Mouse (Mus musculus) midbrain, embryonic 13.5 days (tissue): ENCODE results near the gene Gse1. TPM values are rescaled to one million over a fixed set of nuclear protein-coding genes. Genes with fewer than 3 reads are reported as not detected.
A peak's percentile ranks its signal among the peaks of the same experiment; 100 is the strongest.

ENCODE experiments used
- ATAC-seq: fragments of 200-750 bp; cut with Nextera tagmentation; 2 replicates; pipeline ENCODE4 v1.8.0; 2017; ENCODE audit warnings: mild to moderate bottlenecking, moderate TSS enrichment, moderate library complexity
- H3K27ac ChIP-seq: fragments of 300-500 bp; sonication (generic); 2 replicates; pipeline ENCODE4 v1.5.1; 2015; ENCODE audit warnings: inconsistent platforms, mild to moderate bottlenecking, moderate library complexity
- H3K27me3 ChIP-seq: fragments of 300-500 bp; sonication (generic); 2 replicates; pipeline ENCODE4 v1.6.1; 2015; ENCODE audit warnings: mild to moderate bottlenecking, inconsistent platforms
- H3K36me3 ChIP-seq: fragments of 300-500 bp; sonication (generic); 2 replicates; pipeline ENCODE4 v1.6.1; 2015; ENCODE audit warnings: mild to moderate bottlenecking, inconsistent platforms
- H3K4me1 ChIP-seq: fragments of 300-500 bp; sonication (generic); replicated peaks from 2 replicates; pipeline ENCODE4 v1.6.1; 2015; ENCODE audit warnings: inconsistent platforms
- H3K4me2 ChIP-seq: fragments of 300-500 bp; sonication (generic); replicated peaks from 2 replicates; pipeline ENCODE4 v1.6.1; 2015; ENCODE audit warnings: moderate library complexity, mild to moderate bottlenecking, inconsistent platforms
- H3K4me3 ChIP-seq: fragments of 300-500 bp; sonication (generic); replicated peaks from 2 replicates; pipeline ENCODE4 v1.5.1; 2015; ENCODE audit warnings: mild to moderate bottlenecking, inconsistent platforms
- H3K9ac ChIP-seq: fragments of 300-500 bp; sonication (generic); replicated peaks from 2 replicates; pipeline ENCODE4 v1.6.1; 2015; ENCODE audit warnings: mild to moderate bottlenecking, inconsistent platforms
- H3K9me3 ChIP-seq: fragments of 300-500 bp; sonication (generic); 2 replicates; pipeline ENCODE4 v1.6.1; 2016; ENCODE audit warnings: mild to moderate bottlenecking, inconsistent platforms
- WGBS: fragments of 180-500 bp; shearing (Covaris S2); methylation state at CpG from one replicate; pipeline ENCODE4 v1.1.7; 2015; 5-methylcytosine and 5-hydroxymethylcytosine counted together
- polyA plus RNA-seq: library from polyadenylated mRNA; unstranded; fragments of >200 nt; fragmentation: Nextera tagmentation; extraction: Ambion mirVana; gene quantifications from 2 replicates; pipeline ENCODE4 v1.2.1, GENCODE M21; 2015

Gse1 gene
- polyA plus RNA-seq, 1 experiment from 2014 or later = 22.5 TPM

DNA sequence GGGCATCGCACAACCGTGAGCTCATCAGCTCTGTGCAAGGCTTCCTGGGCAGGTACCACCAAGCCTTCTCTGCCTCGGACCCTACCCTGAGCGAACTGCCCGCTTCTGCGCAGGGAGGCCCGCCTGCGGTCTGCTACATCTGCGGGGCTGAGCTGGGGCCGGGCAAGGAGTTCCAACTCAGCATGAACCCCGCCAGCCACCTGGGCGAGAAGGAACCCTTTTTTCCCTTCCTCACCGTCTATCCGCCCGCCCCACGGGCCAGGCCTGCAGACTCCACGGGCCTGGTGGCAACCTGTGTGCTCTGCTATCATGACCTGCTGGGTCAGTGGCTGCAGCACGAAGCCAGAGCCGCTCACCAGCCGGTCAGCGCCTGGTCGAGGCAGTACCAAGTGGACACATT is 1.8 kb downstream of the Gse1 start:
- Histone ChIP-seq H3K27me3 (peaks cover 41% of the 10 kb centered on the region), H3K27ac (no peak overlapping the region), H3K4me2 (peak overlapping the region; percentile 73), H3K9me3 (no peaks in the 10 kb centered on the region), H3K9ac (peak overlapping the region; percentile 77), H3K36me3 (no peaks in the 10 kb centered on the region), H3K4me3 (peak overlapping the region; percentile 61), H3K4me1 (peaks cover 90% of the 10 kb centered on the region)
- 8% methylated on average over 22 of the region's 22 CpGs for WGBS
- ATAC-seq = peak; percentile 24; the same call in 1 of the 2 replicates

GRCm38 (mm10) chr8:120230715-120231614 is 2.7 kb downstream of the Gse1 start:
- H3K9me3 ChIP-seq = no peaks in the 10 kb centered on the region
- WGBS = 33% methylated on average over 18 of the region's 18 CpGs
- no peak for ATAC-seq
- H3K4me3 ChIP-seq = peak overlapping the region; percentile 61
- no peaks in the 10 kb centered on the region for H3K36me3 ChIP-seq
- H3K4me1 ChIP-seq = peaks cover 84% of the 10 kb centered on the region
- H3K4me2 ChIP-seq = peak overlapping the region; percentile 73
- peaks cover 41% of the 10 kb centered on the region for H3K27me3 ChIP-seq
- H3K9ac ChIP-seq = peak overlapping the region; percentile 77
- no peak overlapping the region for H3K27ac ChIP-seq

DNA sequence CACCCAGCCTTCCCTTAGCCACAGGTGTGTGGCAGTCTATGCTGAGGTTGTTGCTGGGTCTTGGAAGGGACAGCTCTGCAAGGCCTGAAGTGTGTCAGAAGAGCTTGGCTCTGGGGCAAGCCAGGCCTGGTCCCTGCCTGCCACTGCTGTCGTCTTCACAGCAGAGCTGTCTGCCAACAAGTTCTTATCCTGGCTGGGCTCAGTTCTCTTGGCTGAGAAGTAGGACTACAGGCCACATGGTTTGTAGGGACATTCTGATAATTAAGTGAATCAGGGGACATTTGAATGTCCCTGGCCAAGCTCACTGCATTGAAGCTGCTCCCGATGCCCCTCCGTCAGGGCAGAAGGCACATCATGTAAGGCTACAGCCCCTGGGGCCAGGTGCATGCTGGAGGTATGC is 3.6 kb downstream of the Gse1 start:
- peaks cover 75% of the 10 kb centered on the region for H3K4me1 ChIP-seq
- no peaks in the 10 kb centered on the region for H3K36me3 ChIP-seq
- peak overlapping the region; percentile 73 for H3K4me2 ChIP-seq
- no peaks in the 10 kb centered on the region for H3K9me3 ChIP-seq
- no peak for ATAC-seq
- H3K27me3 ChIP-seq = peaks cover 39% of the 10 kb centered on the region
- H3K9ac ChIP-seq = peak overlapping the region; percentile 77; the same call in 1 of the 2 replicates
- peak overlapping the region; percentile 61 for H3K4me3 ChIP-seq
- no peak overlapping the region for H3K27ac ChIP-seq
- 66% methylated on average over 3 of the region's 3 CpGs for WGBS

- no peaks in the 10 kb centered on the region for H3K9me3 ChIP-seq
- peaks cover 36% of the 10 kb centered on the region for H3K27me3 ChIP-seq
- 40% methylated on average over 4 of the region's 4 CpGs for WGBS
- peak overlapping the region; percentile 61 for H3K4me3 ChIP-seq
- no peak overlapping the region for H3K27ac ChIP-seq
- no peak for ATAC-seq
- peaks cover 70% of the 10 kb centered on the region for H3K4me1 ChIP-seq
- H3K4me2 ChIP-seq = peak overlapping the region; percentile 73
- no peaks in the 10 kb centered on the region for H3K36me3 ChIP-seq
- H3K9ac ChIP-seq = peak overlapping the region; percentile 77
Observed at GRCm38 (mm10) chr8:120232398-120232797, 4.1 kb downstream of the Gse1 start.

- Histone ChIP-seq H3K4me1 (peaks cover 65% of the 10 kb centered on the region), H3K4me2 (peak overlapping the region; percentile 73), H3K9ac (peak overlapping the region; percentile 77), H3K4me3 (peak overlapping the region; percentile 61), H3K36me3 (no peaks in the 10 kb centered on the region), H3K9me3 (no peaks in the 10 kb centered on the region), H3K27ac (no peak overlapping the region), H3K27me3 (peaks cover 36% of the 10 kb centered on the region)
- WGBS = 23% methylated on average over 13 of the region's 13 CpGs
- ATAC-seq = no peak
Observed at GRCm38 (mm10) chr8:120232913-120233312, 4.7 kb downstream of the Gse1 start.

GRCm38 (mm10) chr8:120234457-120234856 is 6.2 kb downstream of the Gse1 start:
- H3K9me3 ChIP-seq = no peaks in the 10 kb centered on the region
- H3K9ac ChIP-seq = no peak overlapping the region
- H3K27ac ChIP-seq = peak overlapping the region; percentile 11; the same call in 1 of the 2 replicates
- ATAC-seq = no peak
- no peak overlapping the region for H3K4me2 ChIP-seq
- peaks cover 30% of the 10 kb centered on the region for H3K27me3 ChIP-seq
- 66% methylated on average over 12 of the region's 12 CpGs for WGBS
- no peaks in the 10 kb centered on the region for H3K36me3 ChIP-seq
- H3K4me3 ChIP-seq = no peak overlapping the region
- H3K4me1 ChIP-seq = peaks cover 58% of the 10 kb centered on the region

DNA sequence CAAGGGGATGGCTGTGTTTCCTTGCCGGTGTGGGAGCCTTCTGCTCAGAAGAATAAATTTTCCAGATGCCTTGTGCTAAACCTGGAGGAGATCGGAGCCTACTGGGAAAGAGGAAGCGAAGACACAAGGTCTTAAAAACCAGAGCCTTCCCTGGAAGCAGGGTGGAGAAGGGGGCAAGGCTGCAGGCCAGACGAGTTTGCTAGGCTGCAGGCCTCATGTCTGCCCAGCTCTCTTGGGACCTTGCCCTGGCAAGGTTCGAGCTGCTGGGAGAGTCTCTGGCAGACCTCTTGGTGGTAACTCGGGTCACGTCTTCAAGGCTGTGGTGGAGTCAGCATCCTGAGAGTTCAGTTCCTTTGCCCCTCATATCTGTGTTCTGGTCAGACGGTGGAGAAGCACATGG is 6.6 kb downstream of the Gse1 start:
- Histone ChIP-seq H3K4me3 (no peak overlapping the region), H3K36me3 (no peaks in the 10 kb centered on the region), H3K27ac (peak overlapping the region; percentile 11; the same call in 1 of the 2 replicates), H3K27me3 (peaks cover 26% of the 10 kb centered on the region), H3K4me1 (peaks cover 54% of the 10 kb centered on the region), H3K9ac (no peak overlapping the region), H3K9me3 (no peaks in the 10 kb centered on the region), H3K4me2 (no peak overlapping the region)
- 75% methylated on average over 8 of the region's 8 CpGs for WGBS
- ATAC-seq = no peak

DNA sequence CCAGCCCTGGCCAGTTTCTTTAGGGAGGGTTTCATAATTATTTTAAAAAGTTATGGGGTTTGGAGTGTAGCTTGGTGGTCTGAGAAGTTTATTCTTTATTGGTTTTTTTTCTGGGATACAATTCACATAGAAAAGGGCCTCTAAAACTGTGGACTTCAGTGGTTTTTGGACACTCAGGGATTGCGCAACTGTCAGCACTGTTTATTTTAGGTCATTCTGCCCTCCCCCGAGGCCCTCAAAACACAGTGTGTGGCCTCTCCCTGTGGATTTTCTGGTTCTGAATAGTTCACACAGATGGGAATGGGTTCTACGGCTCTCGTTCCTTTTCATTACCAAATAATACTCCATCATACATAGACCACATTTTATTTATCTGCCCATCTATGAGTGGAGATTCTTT is 15.0 kb downstream of the Gse1 start:
- no peaks in the 10 kb centered on the region for H3K27me3 ChIP-seq
- WGBS = 97% methylated on average over 4 of the region's 4 CpGs
- H3K9me3 ChIP-seq = no peaks in the 10 kb centered on the region
- H3K4me3 ChIP-seq = no peak overlapping the region
- H3K27ac ChIP-seq = no peak overlapping the region
- H3K4me1 ChIP-seq = no peaks in the 10 kb centered on the region
- H3K9ac ChIP-seq = no peak overlapping the region
- no peak overlapping the region for H3K4me2 ChIP-seq
- H3K36me3 ChIP-seq = no peaks in the 10 kb centered on the region
- ATAC-seq = no peak

DNA sequence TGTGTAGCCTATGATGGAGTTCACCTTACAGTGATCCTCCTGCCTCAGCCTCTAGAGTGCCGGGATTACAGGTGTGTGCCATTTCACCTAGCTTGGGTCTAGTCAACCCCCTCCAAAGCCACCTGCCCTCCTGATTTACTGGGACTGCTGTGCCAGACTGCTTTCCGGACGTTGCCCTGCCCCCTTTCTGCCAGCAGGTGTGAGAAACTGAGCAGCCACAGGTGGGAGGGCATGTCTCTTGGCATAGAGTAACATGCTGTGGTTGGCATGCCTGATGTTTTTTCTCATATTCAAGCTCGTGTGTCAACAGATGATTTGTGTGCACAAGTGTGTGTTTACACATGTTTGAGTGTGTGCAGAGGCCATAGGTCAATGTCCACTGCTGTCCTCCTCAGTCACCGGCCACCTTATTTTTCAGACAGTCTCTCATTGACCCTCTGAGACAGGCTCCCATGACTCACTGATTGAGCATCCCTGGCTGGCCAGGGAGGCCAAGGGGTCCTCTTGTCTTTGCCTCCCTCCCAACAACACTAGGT is 15.7 kb downstream of the Gse1 start:
- WGBS = 92% methylated on average over 5 of the region's 5 CpGs
- no peaks in the 10 kb centered on the region for H3K27me3 ChIP-seq
- no peaks in the 10 kb centered on the region for H3K9me3 ChIP-seq
- H3K9ac ChIP-seq = no peak overlapping the region
- H3K4me2 ChIP-seq = no peak overlapping the region
- no peak for ATAC-seq
- no peaks in the 10 kb centered on the region for H3K36me3 ChIP-seq
- no peak overlapping the region for H3K27ac ChIP-seq
- no peak overlapping the region for H3K4me3 ChIP-seq
- H3K4me1 ChIP-seq = no peaks in the 10 kb centered on the region

DNA sequence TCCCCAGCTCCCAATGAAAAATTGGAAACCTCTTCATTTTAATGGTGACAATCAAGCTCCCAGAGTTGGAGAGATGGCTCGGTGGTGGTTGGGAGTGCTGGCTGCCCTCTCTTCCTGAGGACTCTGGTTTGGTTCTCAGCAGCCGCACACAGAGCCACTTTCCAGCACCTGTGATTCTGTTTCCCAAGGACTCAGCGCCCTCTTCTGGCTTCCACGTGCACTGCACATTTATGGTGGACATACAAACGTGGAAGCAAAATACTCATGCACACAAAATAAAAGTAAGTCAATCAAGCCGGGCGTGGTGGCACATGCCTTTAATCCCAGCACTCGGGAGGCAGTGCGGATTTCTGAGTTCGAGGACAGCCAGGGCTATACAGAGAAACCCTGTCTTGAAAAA is 16.3 kb downstream of the Gse1 start:
- 0 out of 2 replicates have a peak, but pooled peaks cover under 1% of the 10 kb centered on the region for H3K4me1 ChIP-seq
- WGBS = 92% methylated on average over 10 of the region's 10 CpGs
- no peak overlapping the region for H3K27ac ChIP-seq
- H3K4me3 ChIP-seq = no peak overlapping the region
- H3K9me3 ChIP-seq = no peaks in the 10 kb centered on the region
- ATAC-seq = no peak
- no peak overlapping the region for H3K4me2 ChIP-seq
- no peaks in the 10 kb centered on the region for H3K36me3 ChIP-seq
- no peaks in the 10 kb centered on the region for H3K27me3 ChIP-seq
- no peak overlapping the region for H3K9ac ChIP-seq

DNA sequence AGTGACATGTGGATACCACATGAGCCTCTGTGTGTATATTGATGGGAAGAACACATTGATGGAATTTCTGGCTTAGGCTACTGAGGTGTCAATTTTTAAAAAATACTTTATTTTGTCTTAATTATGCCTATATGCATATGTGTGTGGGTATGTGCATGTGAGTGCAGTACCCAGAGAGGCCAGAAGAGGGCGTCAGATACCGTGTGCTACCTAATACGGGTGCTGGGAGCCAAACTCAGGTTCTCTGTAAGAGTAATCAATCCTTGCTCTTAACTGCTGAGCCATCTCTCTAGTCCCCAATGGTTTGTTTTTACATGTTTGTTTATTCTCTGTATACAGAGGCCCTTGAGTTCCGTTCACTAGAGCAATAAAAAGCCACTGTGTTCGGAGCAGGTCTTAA is 19.4 kb downstream of the Gse1 start:
- H3K27me3 ChIP-seq = no peaks in the 10 kb centered on the region
- H3K9me3 ChIP-seq = no peaks in the 10 kb centered on the region
- H3K4me2 ChIP-seq = no peak overlapping the region
- H3K4me3 ChIP-seq = no peak overlapping the region
- H3K4me1 ChIP-seq = peaks cover 23% of the 10 kb centered on the region
- H3K36me3 ChIP-seq = no peaks in the 10 kb centered on the region
- no peak for ATAC-seq
- no peak overlapping the region for H3K9ac ChIP-seq
- H3K27ac ChIP-seq = no peak overlapping the region
- 86% methylated on average over 5 of the region's 5 CpGs for WGBS

- peaks cover 23% of the 10 kb centered on the region for H3K4me1 ChIP-seq
- H3K27me3 ChIP-seq = no peaks in the 10 kb centered on the region
- no peak overlapping the region for H3K9ac ChIP-seq
- H3K27ac ChIP-seq = no peak overlapping the region
- H3K4me3 ChIP-seq = no peak overlapping the region
- 88% methylated on average over 7 of the region's 7 CpGs for WGBS
- no peaks in the 10 kb centered on the region for H3K36me3 ChIP-seq
- ATAC-seq = no peak
- no peak overlapping the region for H3K4me2 ChIP-seq
- H3K9me3 ChIP-seq = no peaks in the 10 kb centered on the region
Observed at GRCm38 (mm10) chr8:120248031-120248430, 19.8 kb downstream of the Gse1 start.
